Mouse (Mus musculus) midbrain, postnatal 0 days (tissue): ENCODE results near the gene Ankdd1b. TPM values are rescaled to one million over a fixed set of nuclear protein-coding genes. Genes with fewer than 3 reads are reported as not detected.
A peak's percentile ranks its signal among the peaks of the same experiment; 100 is the strongest.

Source experiments
- ATAC-seq: fragments of 200-750 bp; cut with Nextera tagmentation; 2 replicates; pipeline ENCODE4 v1.8.0; 2017; ENCODE audit warnings: moderate number of reproducible peaks, mild to moderate bottlenecking, moderate TSS enrichment, moderate library complexity; ENCODE audit not compliant: low FRiP score
- DNase-seq: peaks from one replicate; pipeline ENCODE4 v3.0.0-alpha.2; 2015; ENCODE audit warnings: low spot score
- H3K27ac ChIP-seq: fragments of 300-500 bp; sonication (generic); 2 replicates; pipeline ENCODE4 v1.5.1; 2014; ENCODE audit warnings: low read depth, mild to moderate bottlenecking, low read length, mixed read lengths
- H3K27me3 ChIP-seq: fragments of 300-500 bp; sonication (generic); 2 replicates; pipeline ENCODE4 v1.6.1; 2014; ENCODE audit warnings: low read length, control low read depth, mixed read lengths; ENCODE audit not compliant: insufficient read depth
- H3K36me3 ChIP-seq: fragments of 300-500 bp; sonication (generic); 2 replicates; pipeline ENCODE4 v1.6.1; 2014; ENCODE audit warnings: low read length, control low read depth, mixed read lengths; ENCODE audit not compliant: insufficient read depth
- H3K4me1 ChIP-seq: fragments of 300-500 bp; sonication (generic); 2 replicates; pipeline ENCODE4 v1.6.1; 2014; ENCODE audit warnings: mild to moderate bottlenecking, control low read depth, antibody characterized with exemption, low read length, mixed read lengths; ENCODE audit not compliant: insufficient read depth
- H3K4me2 ChIP-seq: fragments of 300-500 bp; sonication (generic); 2 replicates; pipeline ENCODE4 v1.6.1; 2014; ENCODE audit warnings: low read depth, mild to moderate bottlenecking, low read length, mixed read lengths; ENCODE audit not compliant: poor library complexity, severe bottlenecking
- H3K4me3 ChIP-seq: fragments of 300-500 bp; sonication (generic); 2 replicates; pipeline ENCODE4 v1.5.1; 2014; ENCODE audit warnings: low read depth, mild to moderate bottlenecking, low read length, moderate library complexity
- H3K9ac ChIP-seq: fragments of 300-500 bp; sonication (generic); replicated peaks from 2 replicates; pipeline ENCODE4 v1.6.1; 2014; ENCODE audit warnings: mild to moderate bottlenecking, low read length, moderate library complexity, mixed read lengths; ENCODE audit not compliant: poor library complexity, severe bottlenecking
- H3K9me3 ChIP-seq: fragments of 300-500 bp; sonication (generic); 2 replicates; pipeline ENCODE4 v1.6.1; 2016; ENCODE audit warnings: low read length, control low read depth
- CTCF ChIP-seq: IDR thresholded peaks from 2 replicates; pipeline ENCODE4 v1.5.1; 2016; ENCODE audit warnings: antibody characterized with exemption, mild to moderate bottlenecking
- WGBS: fragments of 180-500 bp; shearing (Covaris S2); extraction: QIAGEN DNeasy Blood & Tissue Kit; methylation state at CpG from one replicate; pipeline ENCODE4 v1.1.7; 2014; 5-methylcytosine and 5-hydroxymethylcytosine counted together
- polyA plus RNA-seq: library from polyadenylated mRNA; unstranded; fragments of >200 nt; fragmentation: Nextera tagmentation; extraction: Ambion mirVana; gene quantifications from 2 replicates; pipeline ENCODE4 v1.2.1, GENCODE M21; 2015
- total RNA-seq: library from RNA; depleted of rRNA; stranded (reverse); fragments of >200 nt; gene quantifications from 2 replicates; pipeline ENCODE4 v1.2.3, GENCODE M21; 2014

Ankdd1b gene
- total and polyA plus RNA-seq, 2 experiments from 2014 or later: 0.22 TPM; not detected in 1

- H3K27ac ChIP-seq: no peak overlapping the region
- no peak for TF ChIP-seq CTCF
- peaks cover 29% of the 10 kb centered on the region for H3K36me3 ChIP-seq
- H3K9me3 ChIP-seq: no peaks in the 10 kb centered on the region
- H3K4me3 ChIP-seq: no peak overlapping the region
- H3K9ac ChIP-seq: no peak overlapping the region
- H3K27me3 ChIP-seq: no peaks in the 10 kb centered on the region
- WGBS: 91% methylated on average over 5 of the region's 5 CpGs
- H3K4me2 ChIP-seq: no peak overlapping the region
- no peak for ATAC-seq
- no peaks in the 10 kb centered on the region for H3K4me1 ChIP-seq
- DNase-seq: no peak
Observed at GRCm38 (mm10) chr13:96417261-96417813, 53.7 kb downstream of the Ankdd1b start.

- H3K9me3 ChIP-seq: no peaks in the 10 kb centered on the region
- ATAC-seq: no peak
- TF ChIP-seq CTCF: no peak
Observed at GRCm38 (mm10) chr13:96416380-96416779, 54.6 kb downstream of the Ankdd1b start.

GRCm38 (mm10) chr13:96414384-96414783 is 56.6 kb downstream of the Ankdd1b start:
- no peaks in the 10 kb centered on the region for H3K4me1 ChIP-seq
- no peak overlapping the region for H3K4me3 ChIP-seq
- H3K9ac ChIP-seq: no peak overlapping the region
- 95% methylated on average over 6 of the region's 6 CpGs for WGBS
- DNase-seq (no peak), ATAC-seq (no peak)
- H3K9me3 ChIP-seq: no peaks in the 10 kb centered on the region
- H3K4me2 ChIP-seq: no peak overlapping the region
- no peak overlapping the region for H3K27ac ChIP-seq
- TF ChIP-seq CTCF: no peak
- H3K36me3 ChIP-seq: peaks cover 41% of the 10 kb centered on the region
- no peaks in the 10 kb centered on the region for H3K27me3 ChIP-seq

More at GRCm38 (mm10) chr13:96416380-96416779, 54.6 kb downstream of the Ankdd1b start:
- no peak overlapping the region for H3K4me2 ChIP-seq
- no peak overlapping the region for H3K27ac ChIP-seq
- H3K27me3 ChIP-seq: no peaks in the 10 kb centered on the region
- H3K4me3 ChIP-seq: no peak overlapping the region
- H3K36me3 ChIP-seq: peaks cover 29% of the 10 kb centered on the region
- no peak for DNase-seq
- no peaks in the 10 kb centered on the region for H3K4me1 ChIP-seq
- no peak overlapping the region for H3K9ac ChIP-seq
- 97% methylated on average over 8 of the region's 8 CpGs for WGBS

- Histone ChIP-seq H3K9me3 (no peaks in the 10 kb centered on the region), H3K36me3 (peaks cover 36% of the 10 kb centered on the region), H3K27me3 (no peaks in the 10 kb centered on the region), H3K9ac (no peak overlapping the region), H3K4me2 (no peak overlapping the region), H3K4me1 (no peaks in the 10 kb centered on the region), H3K4me3 (no peak overlapping the region), H3K27ac (no peak overlapping the region)
- no peak for ATAC-seq
- no peak for DNase-seq
- WGBS: 96% methylated on average over 1 of the region's 1 CpGs
- TF ChIP-seq CTCF: no peak
Observed at GRCm38 (mm10) chr13:96408786-96409185, 62.2 kb downstream of the Ankdd1b start.

- peak; percentile 87 for TF ChIP-seq CTCF
- H3K4me2 ChIP-seq: no peak overlapping the region
- peak; percentile 73 for DNase-seq
- 60% methylated on average over 4 of the region's 4 CpGs for WGBS
- H3K27ac ChIP-seq: no peak overlapping the region
- peak; percentile 41; the same call in 1 of the 2 replicates for ATAC-seq
- H3K4me1 ChIP-seq: no peaks in the 10 kb centered on the region
- no peak overlapping the region for H3K4me3 ChIP-seq
- no peaks in the 10 kb centered on the region for H3K9me3 ChIP-seq
- H3K36me3 ChIP-seq: peaks cover 49% of the 10 kb centered on the region
- H3K27me3 ChIP-seq: no peaks in the 10 kb centered on the region
- no peak overlapping the region for H3K9ac ChIP-seq
Observed at GRCm38 (mm10) chr13:96407040-96407439, 64.0 kb downstream of the Ankdd1b start.

GRCm38 (mm10) chr13:96405518-96405917 is 65.5 kb downstream of the Ankdd1b start:
- no peak for DNase-seq
- Histone ChIP-seq H3K27ac (no peak overlapping the region), H3K4me3 (no peak overlapping the region), H3K9me3 (no peaks in the 10 kb centered on the region), H3K4me2 (no peak overlapping the region), H3K36me3 (peaks cover 52% of the 10 kb centered on the region), H3K4me1 (no peaks in the 10 kb centered on the region), H3K9ac (no peak overlapping the region), H3K27me3 (no peaks in the 10 kb centered on the region)
- TF ChIP-seq CTCF: no peak
- 93% methylated on average over 2 of the region's 2 CpGs for WGBS
- ATAC-seq: no peak
